Mouse (Mus musculus) hindbrain, embryonic 13.5 days (tissue): ENCODE measurements around the gene Emilin2. TPM values are rescaled to one million over a fixed set of nuclear protein-coding genes. Genes with fewer than 3 reads are reported as not detected.

ENCODE experiments used
- ATAC-seq: fragments of 200-750 bp; cut with Nextera tagmentation; 2 replicates; pipeline ENCODE4 v1.8.0; 2017; ENCODE audit warnings: moderate TSS enrichment; ENCODE audit not compliant: low FRiP score
- H3K27ac ChIP-seq: fragments of 300-500 bp; sonication (generic); 2 replicates; pipeline ENCODE4 v1.5.1; 2015; ENCODE audit warnings: inconsistent platforms, mild to moderate bottlenecking, moderate library complexity
- H3K27me3 ChIP-seq: fragments of 300-500 bp; sonication (generic); 2 replicates; pipeline ENCODE4 v1.6.1; 2015; ENCODE audit warnings: mild to moderate bottlenecking, inconsistent platforms
- H3K36me3 ChIP-seq: fragments of 300-500 bp; sonication (generic); 2 replicates; pipeline ENCODE4 v1.6.1; 2015; ENCODE audit warnings: mild to moderate bottlenecking, inconsistent platforms
- H3K4me1 ChIP-seq: fragments of 300-500 bp; sonication (generic); replicated peaks from 2 replicates; pipeline ENCODE4 v1.6.1; 2015; ENCODE audit warnings: inconsistent platforms
- H3K4me2 ChIP-seq: fragments of 300-500 bp; sonication (generic); 2 replicates; pipeline ENCODE4 v1.6.1; 2015; ENCODE audit warnings: inconsistent platforms, mild to moderate bottlenecking, moderate library complexity
- H3K4me3 ChIP-seq: fragments of 300-500 bp; sonication (generic); 2 replicates; pipeline ENCODE4 v1.5.1; 2015; ENCODE audit warnings: mild to moderate bottlenecking, inconsistent platforms
- H3K9ac ChIP-seq: fragments of 300-500 bp; sonication (generic); 2 replicates; pipeline ENCODE4 v1.6.1; 2015; ENCODE audit warnings: mild to moderate bottlenecking, inconsistent platforms
- H3K9me3 ChIP-seq: fragments of 300-500 bp; sonication (generic); 2 replicates; pipeline ENCODE4 v1.6.1; 2016; ENCODE audit warnings: inconsistent platforms
- WGBS: fragments of 180-500 bp; shearing (Covaris S2); methylation state at CpG from one replicate; pipeline ENCODE4 v1.1.7; 2015; 5-methylcytosine and 5-hydroxymethylcytosine counted together
- polyA plus RNA-seq: library from polyadenylated mRNA; unstranded; fragments of >200 nt; fragmentation: Nextera tagmentation; extraction: Ambion mirVana; gene quantifications from 2 replicates; pipeline ENCODE4 v1.2.1, GENCODE M21; 2015

The Emilin2 gene
- polyA plus RNA-seq, 1 experiment from 2014 or later, result 2.2 TPM

DNA sequence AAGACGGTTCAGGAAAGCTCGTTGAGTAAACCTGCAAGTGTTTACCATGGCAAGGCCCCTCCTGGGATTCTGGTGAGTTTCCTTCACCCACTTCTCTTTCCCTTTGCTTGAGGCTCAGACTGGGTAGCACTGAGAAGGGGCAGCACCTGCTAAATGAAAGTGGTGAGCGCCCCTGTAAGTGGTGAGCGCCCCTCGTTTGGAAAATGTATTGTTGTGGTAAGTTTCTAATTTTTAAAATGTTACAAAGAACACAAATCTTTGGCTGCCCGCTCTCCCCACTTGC lies 107.0 kb downstream of the Emilin2 start:
- Histone ChIP-seq H3K4me3 (no peak overlapping the region), H3K27ac (no peak overlapping the region), H3K4me2 (no peak overlapping the region), H3K27me3 (no peaks in the 10 kb centered on the region), H3K4me1 (peaks cover 15% of the 10 kb centered on the region; the same call in 1 of the 2 replicates), H3K9ac (no peak overlapping the region), H3K36me3 (no peaks in the 10 kb centered on the region), H3K9me3 (no peaks in the 10 kb centered on the region)
- WGBS, result 89% methylated on average over 6 of the region's 6 CpGs
- no peak for ATAC-seq

DNA sequence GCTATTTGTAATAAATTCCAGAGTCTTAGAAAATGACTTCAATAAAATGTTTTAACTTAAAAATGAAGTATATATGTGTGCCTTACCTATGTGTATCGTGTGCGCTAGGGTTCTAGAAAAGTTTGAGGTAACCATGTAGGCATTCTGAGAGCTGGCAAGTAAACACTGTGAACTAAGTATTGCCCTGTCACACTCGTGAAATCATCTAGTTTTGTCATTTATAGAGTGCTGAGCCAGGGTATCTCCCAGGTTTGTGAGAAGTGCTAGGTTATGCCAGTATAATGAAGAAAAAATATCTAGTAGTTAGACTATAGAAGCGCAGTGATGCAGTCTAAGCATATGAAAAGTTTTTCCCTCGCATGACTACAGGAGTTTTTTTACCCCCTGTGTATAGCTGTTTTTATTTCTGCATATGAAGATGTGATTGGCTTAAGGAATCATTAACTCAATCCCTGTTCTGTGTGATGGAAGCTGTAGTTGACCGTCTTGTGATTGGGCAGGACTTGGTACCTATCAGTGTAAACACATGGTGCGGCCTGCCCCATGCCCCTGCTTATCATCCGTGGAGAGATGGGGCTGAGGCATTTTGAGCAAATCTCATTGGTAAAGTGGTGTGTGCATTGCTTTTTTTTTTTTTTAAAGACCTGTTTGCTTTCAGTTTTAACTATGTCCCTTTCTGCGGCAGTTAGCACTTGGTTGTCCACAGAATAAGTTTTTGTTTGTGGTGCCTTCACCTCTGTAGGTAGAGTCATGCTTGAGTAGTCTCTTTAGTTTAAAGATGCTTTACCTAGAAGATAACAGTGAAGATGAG lies 107.6 kb downstream of the Emilin2 start:
- Histone ChIP-seq H3K36me3 (no peaks in the 10 kb centered on the region), H3K4me3 (no peak overlapping the region), H3K27me3 (no peaks in the 10 kb centered on the region), H3K9me3 (no peaks in the 10 kb centered on the region), H3K4me2 (no peak overlapping the region), H3K4me1 (peaks cover 15% of the 10 kb centered on the region; the same call in 1 of the 2 replicates), H3K9ac (no peak overlapping the region), H3K27ac (no peak overlapping the region)
- 95% methylated on average over 9 of the region's 9 CpGs for WGBS
- no peak for ATAC-seq

Other genes with a start within 250 kb of the Emilin2 start
- gene Lpin2, start 129.4 kb downstream of the Emilin2 start, polyA plus RNA-seq, result 40.6 and 41.8 TPM in 2 replicates
- 2.8 and 3.4 TPM in 2 replicates for gene Gm4707, start 147.9 kb upstream of the Emilin2 start, polyA plus RNA-seq
- gene Smchd1, start 163.4 kb upstream of the Emilin2 start, polyA plus RNA-seq, result 47.9 and 51.4 TPM in 2 replicates
- gene Ndc80, start 214.9 kb upstream of the Emilin2 start, polyA plus RNA-seq, result 10.3 and 11.5 TPM in 2 replicates
- 0.65 and 1.1 TPM in 2 replicates for gene Spdya, start 240.1 kb upstream of the Emilin2 start, polyA plus RNA-seq